Mouse (Mus musculus): ENCODE measurements around the gene Olfr575. TPM values are rescaled to one million over a fixed set of nuclear protein-coding genes. Genes with fewer than 3 reads are reported as not detected.

The Olfr575 gene
- polyA plus RNA-seq, 1 experiment from 2014 or later = not detected

GRCm38 (mm10) chr7:102917032-102917875 is 41.3 kb downstream of the Olfr575 start, which contains the start of gene Olfr571:
TSS of gene Olfr571 (minus strand) at chr7:102917536.
- no peak within 1 kb of the TSS for H3K4me2 ChIP-seq (replicated peaks)
- no peak within 1 kb of the TSS for H3K9ac ChIP-seq
- no peaks in the 10 kb centered on the region for H3K9me3 ChIP-seq
- H3K27me3 ChIP-seq (replicated peaks) = no peaks in the 10 kb centered on the region
- ATAC-seq = no peak
- H3K4me1 ChIP-seq (replicated peaks) = no peaks in the 10 kb centered on the region
- WGBS = 60% methylated on average over 4 of the region's 4 CpGs
- no peak within 1 kb of the TSS for H3K27ac ChIP-seq
- no peaks in the 10 kb centered on the region for H3K36me3 ChIP-seq
- H3K4me3 ChIP-seq (replicated peaks) = no peak within 1 kb of the TSS

- no peak for ATAC-seq
- 47% methylated on average over 5 of the region's 5 CpGs for WGBS
- no peaks in the 10 kb centered on the region for H3K36me3 ChIP-seq
- no peaks in the 10 kb centered on the region for H3K27me3 ChIP-seq (replicated peaks)
- no peak overlapping the region for H3K4me3 ChIP-seq (replicated peaks)
- no peak overlapping the region for H3K9ac ChIP-seq
- no peaks in the 10 kb centered on the region for H3K9me3 ChIP-seq
- H3K27ac ChIP-seq = no peak overlapping the region
- no peaks in the 10 kb centered on the region for H3K4me1 ChIP-seq (replicated peaks)
- no peak overlapping the region for H3K4me2 ChIP-seq (replicated peaks)
Observed at GRCm38 (mm10) chr7:102916405-102916804, 42.2 kb downstream of the Olfr575 start.

- H3K27me3 ChIP-seq (replicated peaks) = no peaks in the 10 kb centered on the region
- no peaks in the 10 kb centered on the region for H3K9me3 ChIP-seq
- ATAC-seq = no peak
- WGBS = 17% methylated on average over 1 of the region's 1 CpGs
- no peak overlapping the region for H3K9ac ChIP-seq
- H3K4me2 ChIP-seq (replicated peaks) = no peak overlapping the region
- H3K4me3 ChIP-seq (replicated peaks) = no peak overlapping the region
- H3K36me3 ChIP-seq = no peaks in the 10 kb centered on the region
- H3K4me1 ChIP-seq (replicated peaks) = no peaks in the 10 kb centered on the region
- no peak overlapping the region for H3K27ac ChIP-seq
Observed at GRCm38 (mm10) chr7:102915261-102915660, 43.3 kb downstream of the Olfr575 start.

Other genes with a start within 250 kb of the Olfr575 start
- not detected in 2 replicates for gene Olfr33, start 239.7 kb downstream of the Olfr575 start, polyA plus RNA-seq (2015; fragmentation: Nextera tagmentation; extraction: Ambion mirVana)
- not detected in 2 replicates for gene Olfr559, start 231.3 kb downstream of the Olfr575 start, polyA plus RNA-seq (2015; fragmentation: Nextera tagmentation; extraction: Ambion mirVana)
- gene Olfr560, start 199.4 kb downstream of the Olfr575 start, polyA plus RNA-seq (2015; fragmentation: Nextera tagmentation; extraction: Ambion mirVana) = not detected in 2 replicates
- gene Olfr78, start 199.3 kb downstream of the Olfr575 start, polyA plus RNA-seq (2015; fragmentation: Nextera tagmentation; extraction: Ambion mirVana) = 0.40 and 0.55 TPM in 2 replicates
- not detected in 2 replicates for gene Olfr561, start 187.6 kb downstream of the Olfr575 start, polyA plus RNA-seq (2015; fragmentation: Nextera tagmentation; extraction: Ambion mirVana)
- gene Olfr564, start 155.3 kb downstream of the Olfr575 start, polyA plus RNA-seq (2015; fragmentation: Nextera tagmentation; extraction: Ambion mirVana) = not detected in 2 replicates
- gene Olfr566, start 100.0 kb downstream of the Olfr575 start, polyA plus RNA-seq (2015; fragmentation: Nextera tagmentation; extraction: Ambion mirVana) = not detected in 2 replicates
- not detected in 2 replicates for gene Olfr568, start 81.7 kb downstream of the Olfr575 start, polyA plus RNA-seq (2015; fragmentation: Nextera tagmentation; extraction: Ambion mirVana)
- not detected in 2 replicates for gene Olfr569, start 67.9 kb downstream of the Olfr575 start, polyA plus RNA-seq (2015; fragmentation: Nextera tagmentation; extraction: Ambion mirVana)
- not detected in 2 replicates for gene Olfr570, start 64.2 kb downstream of the Olfr575 start, polyA plus RNA-seq (2015; fragmentation: Nextera tagmentation; extraction: Ambion mirVana)
- not detected in 2 replicates for gene Olfr571, start 41.2 kb downstream of the Olfr575 start, polyA plus RNA-seq (2015; fragmentation: Nextera tagmentation; extraction: Ambion mirVana)
- not detected in 2 replicates for gene Olfr572, start 34.4 kb downstream of the Olfr575 start, polyA plus RNA-seq (2015; fragmentation: Nextera tagmentation; extraction: Ambion mirVana)
- gene Olfr573-ps1, start 16.2 kb downstream of the Olfr575 start, polyA plus RNA-seq (2015; fragmentation: Nextera tagmentation; extraction: Ambion mirVana) = not detected in 2 replicates
- not detected in 2 replicates for gene Olfr574, start 10.3 kb downstream of the Olfr575 start, polyA plus RNA-seq (2015; fragmentation: Nextera tagmentation; extraction: Ambion mirVana)
- not detected in 2 replicates for gene Olfr576, start 3.9 kb upstream of the Olfr575 start, polyA plus RNA-seq (2015; fragmentation: Nextera tagmentation; extraction: Ambion mirVana)
- not detected in 2 replicates for gene Olfr577, start 17.2 kb upstream of the Olfr575 start, polyA plus RNA-seq (2015; fragmentation: Nextera tagmentation; extraction: Ambion mirVana)
- gene Olfr578, start 30.5 kb upstream of the Olfr575 start, polyA plus RNA-seq (2015; fragmentation: Nextera tagmentation; extraction: Ambion mirVana) = not detected in 2 replicates
- gene Olfr582, start 79.2 kb upstream of the Olfr575 start, polyA plus RNA-seq (2015; fragmentation: Nextera tagmentation; extraction: Ambion mirVana) = not detected in 2 replicates
- not detected in 2 replicates for gene Olfr583, start 92.5 kb upstream of the Olfr575 start, polyA plus RNA-seq (2015; fragmentation: Nextera tagmentation; extraction: Ambion mirVana)
- gene Olfr584, start 123.1 kb upstream of the Olfr575 start, polyA plus RNA-seq (2015; fragmentation: Nextera tagmentation; extraction: Ambion mirVana) = not detected in 2 replicates
- not detected in 2 replicates for gene Olfr585, start 138.9 kb upstream of the Olfr575 start, polyA plus RNA-seq (2015; fragmentation: Nextera tagmentation; extraction: Ambion mirVana)
- not detected in 2 replicates for gene Olfr586, start 166.9 kb upstream of the Olfr575 start, polyA plus RNA-seq (2015; fragmentation: Nextera tagmentation; extraction: Ambion mirVana)
- not detected in 2 replicates for gene Olfr588-ps1, start 182.1 kb upstream of the Olfr575 start, polyA plus RNA-seq (2015; fragmentation: Nextera tagmentation; extraction: Ambion mirVana)
- gene Olfr589, start 197.6 kb upstream of the Olfr575 start, polyA plus RNA-seq (2015; fragmentation: Nextera tagmentation; extraction: Ambion mirVana) = not detected in 2 replicates
- gene Olfr591, start 219.6 kb upstream of the Olfr575 start, polyA plus RNA-seq (2015; fragmentation: Nextera tagmentation; extraction: Ambion mirVana) = not detected in 2 replicates
- gene Olfr592, start 226.0 kb upstream of the Olfr575 start, polyA plus RNA-seq (2015; fragmentation: Nextera tagmentation; extraction: Ambion mirVana) = not detected in 2 replicates